Mouse (Mus musculus) neural tube, embryonic 11.5 days (tissue): ENCODE results near the gene Ssc4d. TPM values are rescaled to one million over a fixed set of nuclear protein-coding genes. Genes with fewer than 3 reads are reported as not detected.

Source experiments
- ATAC-seq: fragments of 200-750 bp; cut with Nextera tagmentation; 2 replicates; pipeline ENCODE4 v1.8.0; 2017; ENCODE audit warnings: moderate number of reproducible peaks, mild to moderate bottlenecking, moderate TSS enrichment, moderate library complexity; ENCODE audit not compliant: insufficient read depth, low FRiP score, low TSS enrichment
- DNase-seq: peaks from one replicate; pipeline ENCODE4 v3.0.0-alpha.2; 2015; ENCODE audit warnings: low spot score
- H3K27ac ChIP-seq: fragments of 300-500 bp; sonication (generic); 2 replicates; pipeline ENCODE4 v1.5.1; 2014; ENCODE audit warnings: low read depth, mild to moderate bottlenecking, low read length
- H3K27me3 ChIP-seq: fragments of 300-500 bp; sonication (generic); 2 replicates; pipeline ENCODE4 v1.6.1; 2014; ENCODE audit warnings: mild to moderate bottlenecking, low read length, mixed read lengths; ENCODE audit not compliant: control insufficient read depth, insufficient read depth
- H3K36me3 ChIP-seq: fragments of 300-500 bp; sonication (generic); 2 replicates; pipeline ENCODE4 v1.6.1; 2014; ENCODE audit warnings: mild to moderate bottlenecking, low read length, moderate library complexity, mixed read lengths; ENCODE audit not compliant: control insufficient read depth, insufficient read depth
- H3K4me1 ChIP-seq: fragments of 300-500 bp; sonication (generic); 2 replicates; pipeline ENCODE4 v1.6.1; 2014; ENCODE audit warnings: low read length, mixed read lengths; ENCODE audit not compliant: control insufficient read depth, insufficient read depth
- H3K4me2 ChIP-seq: fragments of 300-500 bp; sonication (generic); 2 replicates; pipeline ENCODE4 v1.6.1; 2014; ENCODE audit warnings: low read depth, mild to moderate bottlenecking, moderate library complexity
- H3K4me3 ChIP-seq: fragments of 300-500 bp; sonication (generic); 2 replicates; pipeline ENCODE4 v1.5.1; 2014; ENCODE audit warnings: low read depth, low read length
- H3K9ac ChIP-seq: fragments of 300-500 bp; sonication (generic); 2 replicates; pipeline ENCODE4 v1.6.1; 2014; ENCODE audit warnings: mild to moderate bottlenecking, low read length
- H3K9me3 ChIP-seq: fragments of 300-500 bp; sonication (generic); 2 replicates; pipeline ENCODE4 v1.6.1; 2016; ENCODE audit warnings: low read length; ENCODE audit not compliant: control insufficient read depth
- WGBS: fragments of 180-500 bp; shearing (Covaris S2); extraction: QIAGEN DNeasy Blood & Tissue Kit; methylation state at CpG from one replicate; pipeline ENCODE4 v1.1.7; 2014; 5-methylcytosine and 5-hydroxymethylcytosine counted together
- polyA plus RNA-seq: library from polyadenylated mRNA; unstranded; fragments of >200 nt; fragmentation: Nextera tagmentation; extraction: Ambion mirVana; gene quantifications from 2 replicates; pipeline ENCODE4 v1.2.1, GENCODE M21; 2014

Gene Ssc4d
- polyA plus RNA-seq, 1 experiment from 2014 or later, result 1.8 TPM

- Histone ChIP-seq H3K4me3 (no peak overlapping the region), H3K9me3 (no peaks in the 10 kb centered on the region), H3K36me3 (no peaks in the 10 kb centered on the region), H3K4me1 (peaks cover under 1% of the 10 kb centered on the region; the same call in 1 of the 2 replicates), H3K9ac (no peak overlapping the region), H3K27me3 (peaks cover 6% of the 10 kb centered on the region; the same call in 1 of the 2 replicates), H3K4me2 (no peak overlapping the region), H3K27ac (no peak overlapping the region)
- DNase-seq, result no peak
- 65% methylated on average over 9 of the region's 9 CpGs for WGBS
- ATAC-seq, result no peak
These were observed 7.5 kb downstream of the Ssc4d start for GRCm38 (mm10) chr5:135966866-135967265.

DNA sequence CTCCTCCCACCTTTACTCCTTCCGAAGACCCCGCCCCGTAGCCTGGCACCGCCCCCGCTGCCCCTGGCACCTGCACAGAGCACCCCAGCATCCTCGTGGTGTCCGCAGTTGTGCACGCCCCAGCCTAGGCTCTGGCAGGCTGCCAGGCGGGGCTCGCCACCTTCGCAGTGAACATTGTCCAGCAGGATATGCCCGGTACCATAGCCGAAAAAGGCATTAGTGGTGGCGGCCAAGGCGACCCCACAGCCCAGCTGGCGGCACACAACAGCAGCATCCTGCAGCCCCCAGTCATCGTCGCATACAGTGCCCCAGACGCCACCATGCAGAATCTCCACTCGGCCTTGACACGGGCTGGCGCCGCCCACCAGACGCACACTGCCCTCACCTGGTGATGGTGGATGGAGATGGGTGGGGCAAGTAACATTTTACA lies 8.8 kb downstream of the Ssc4d start:
- no peaks in the 10 kb centered on the region for H3K9me3 ChIP-seq
- WGBS, result 9% methylated on average over 24 of the region's 24 CpGs
- no peaks in the 10 kb centered on the region for H3K36me3 ChIP-seq
- DNase-seq, result no peak
- H3K27me3 ChIP-seq, result peaks cover 6% of the 10 kb centered on the region; the same call in 1 of the 2 replicates
- no peak overlapping the region for H3K27ac ChIP-seq
- no peak overlapping the region for H3K4me3 ChIP-seq
- 0 out of 2 replicates have a peak overlapping the region, but pooled peaks have one; percentile 8 for H3K9ac ChIP-seq
- no peak overlapping the region; the same call in 1 of the 2 replicates for H3K4me2 ChIP-seq
- no peak for ATAC-seq
- peaks cover 4% of the 10 kb centered on the region; the same call in 1 of the 2 replicates for H3K4me1 ChIP-seq

DNA sequence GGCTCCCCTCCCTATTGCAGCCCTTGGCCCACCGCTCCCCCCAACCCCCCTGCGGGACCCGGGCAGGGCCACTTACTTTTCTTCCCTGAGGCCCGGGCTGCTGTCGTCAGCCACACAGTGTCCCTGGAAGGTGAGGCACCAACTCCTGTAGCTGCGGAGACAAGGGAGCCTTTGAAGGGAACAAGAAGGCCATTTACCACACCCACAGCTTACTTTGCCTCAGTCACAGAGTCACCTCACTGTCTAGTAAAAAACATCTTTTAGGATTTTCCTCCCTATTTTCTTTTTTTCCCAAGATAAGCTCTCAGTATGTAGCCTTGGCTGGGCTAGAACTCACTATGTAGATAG lies 11.1 kb downstream of the Ssc4d start:
- peak overlapping the region; percentile 87 for H3K9ac ChIP-seq
- peak overlapping the region; percentile 56 for H3K4me3 ChIP-seq
- H3K27ac ChIP-seq, result peak overlapping the region; percentile 96
- 8% methylated on average over 6 of the region's 6 CpGs for WGBS
- no peaks in the 10 kb centered on the region for H3K9me3 ChIP-seq
- no peak for ATAC-seq
- DNase-seq, result no peak
- no peaks in the 10 kb centered on the region for H3K36me3 ChIP-seq
- peaks cover 6% of the 10 kb centered on the region; the same call in 1 of the 2 replicates for H3K27me3 ChIP-seq
- H3K4me1 ChIP-seq, result peaks cover 4% of the 10 kb centered on the region; the same call in 1 of the 2 replicates
- H3K4me2 ChIP-seq, result peak overlapping the region; percentile 96

GRCm38 (mm10) chr5:135962492-135963279 lies 11.6 kb downstream of the Ssc4d start:
- 1% methylated on average over 56 of the region's 64 CpGs for WGBS
- H3K4me3 ChIP-seq, result peak overlapping the region; percentile 56
- peak overlapping the region; percentile 96 for H3K27ac ChIP-seq
- no peaks in the 10 kb centered on the region for H3K36me3 ChIP-seq
- H3K9ac ChIP-seq, result peak overlapping the region; percentile 87
- ATAC-seq (peak; percentile 90), DNase-seq (peak; percentile 99)
- H3K4me1 ChIP-seq, result peaks cover 4% of the 10 kb centered on the region; the same call in 1 of the 2 replicates
- peak overlapping the region; percentile 96 for H3K4me2 ChIP-seq
- peaks cover 6% of the 10 kb centered on the region; the same call in 1 of the 2 replicates for H3K27me3 ChIP-seq
- no peaks in the 10 kb centered on the region for H3K9me3 ChIP-seq

DNA sequence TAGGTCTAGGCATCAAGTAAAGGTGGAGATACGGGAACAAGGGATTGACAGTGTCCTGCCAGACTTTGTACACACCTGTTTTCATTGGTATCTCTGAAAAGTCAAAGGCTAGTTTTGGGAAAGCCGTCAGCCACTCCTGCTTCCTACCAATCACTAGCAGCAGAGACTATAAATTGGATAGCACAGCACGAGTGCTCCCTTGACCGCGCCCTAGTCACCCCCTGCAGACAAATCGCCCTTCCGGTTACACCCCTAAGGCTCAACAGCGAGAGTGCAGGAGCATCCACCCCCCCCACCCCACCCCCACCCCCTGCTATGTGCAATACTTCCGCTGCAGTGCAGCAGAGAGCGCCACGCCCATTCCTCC lies 12.2 kb downstream of the Ssc4d start:
- Histone ChIP-seq H3K9me3 (no peaks in the 10 kb centered on the region), H3K27ac (peak overlapping the region; percentile 96), H3K4me3 (peak overlapping the region; percentile 56), H3K36me3 (no peaks in the 10 kb centered on the region), H3K9ac (peak overlapping the region; percentile 40; the same call in 1 of the 2 replicates), H3K27me3 (peaks cover 6% of the 10 kb centered on the region; the same call in 1 of the 2 replicates), H3K4me1 (peaks cover 4% of the 10 kb centered on the region; the same call in 1 of the 2 replicates), H3K4me2 (peak overlapping the region; percentile 96)
- ATAC-seq (no peak), DNase-seq (no peak)
- WGBS, result under 1% methylated on average over 11 of the region's 11 CpGs

GRCm38 (mm10) chr5:135960909-135961635 lies 13.3 kb downstream of the Ssc4d start:
- 94% methylated on average over 15 of the region's 15 CpGs for WGBS
- ATAC-seq, result no peak

DNA sequence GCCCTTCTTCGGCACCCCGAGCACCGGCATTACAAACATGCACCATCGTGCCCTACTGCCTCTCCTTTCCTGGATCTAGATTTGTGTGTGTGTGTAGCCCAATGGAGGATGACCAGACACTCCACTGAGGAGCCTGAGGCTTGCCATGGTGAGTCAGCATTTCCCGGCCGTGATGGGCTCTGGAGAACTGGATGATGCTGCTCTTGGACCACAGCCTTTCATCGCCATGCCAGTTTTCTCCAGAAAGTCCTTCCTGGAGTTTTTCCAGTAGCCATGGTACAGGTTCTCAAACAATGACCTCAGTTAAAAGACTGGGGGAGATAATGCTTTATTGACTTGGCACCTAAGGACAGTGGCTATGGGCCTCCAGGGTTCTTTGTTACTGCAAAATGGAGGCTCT lies 14.4 kb downstream of the Ssc4d start:
- Histone ChIP-seq H3K27ac (no peak overlapping the region), H3K4me3 (no peak overlapping the region), H3K27me3 (no peaks in the 10 kb centered on the region), H3K9me3 (no peaks in the 10 kb centered on the region), H3K4me1 (peaks cover 4% of the 10 kb centered on the region; the same call in 1 of the 2 replicates), H3K9ac (no peak overlapping the region), H3K4me2 (no peak overlapping the region), H3K36me3 (no peaks in the 10 kb centered on the region)
- DNase-seq (no peak), ATAC-seq (no peak)
- 93% methylated on average over 7 of the region's 7 CpGs for whole genome bisulfite sequencing

More at GRCm38 (mm10) chr5:135960909-135961635, 13.3 kb downstream of the Ssc4d start:
- Histone ChIP-seq H3K4me2 (no peak overlapping the region), H3K27me3 (peaks cover 6% of the 10 kb centered on the region; the same call in 1 of the 2 replicates), H3K36me3 (no peaks in the 10 kb centered on the region), H3K9ac (no peak overlapping the region; the same call in 1 of the 2 replicates), H3K4me1 (peaks cover 4% of the 10 kb centered on the region; the same call in 1 of the 2 replicates), H3K9me3 (no peaks in the 10 kb centered on the region), H3K27ac (0 out of 2 replicates have a peak overlapping the region, but pooled peaks have one; percentile 96), H3K4me3 (no peak overlapping the region)
- DNase-seq, result no peak

- no peak overlapping the region for H3K4me3 ChIP-seq
- ATAC-seq, result no peak
- H3K9me3 ChIP-seq, result no peaks in the 10 kb centered on the region
- H3K27ac ChIP-seq, result no peak overlapping the region
- H3K36me3 ChIP-seq, result no peaks in the 10 kb centered on the region
- no peak for DNase-seq
- H3K4me1 ChIP-seq, result peaks cover 4% of the 10 kb centered on the region; the same call in 1 of the 2 replicates
- no peak overlapping the region for H3K4me2 ChIP-seq
- no peaks in the 10 kb centered on the region for H3K27me3 ChIP-seq
- 85% methylated on average over 4 of the region's 4 CpGs for WGBS
- no peak overlapping the region for H3K9ac ChIP-seq
These were observed 16.0 kb downstream of the Ssc4d start for GRCm38 (mm10) chr5:135958367-135958766.
